Mouse (Mus musculus): Measurements from ENCODE around the gene Zfr.
"Not testable (repeated sequence)": the region's sequence is repeated elsewhere in the genome, so short reads cannot be mapped to it uniquely, and the experiment has no call there.

Gene Zfr

DNA sequence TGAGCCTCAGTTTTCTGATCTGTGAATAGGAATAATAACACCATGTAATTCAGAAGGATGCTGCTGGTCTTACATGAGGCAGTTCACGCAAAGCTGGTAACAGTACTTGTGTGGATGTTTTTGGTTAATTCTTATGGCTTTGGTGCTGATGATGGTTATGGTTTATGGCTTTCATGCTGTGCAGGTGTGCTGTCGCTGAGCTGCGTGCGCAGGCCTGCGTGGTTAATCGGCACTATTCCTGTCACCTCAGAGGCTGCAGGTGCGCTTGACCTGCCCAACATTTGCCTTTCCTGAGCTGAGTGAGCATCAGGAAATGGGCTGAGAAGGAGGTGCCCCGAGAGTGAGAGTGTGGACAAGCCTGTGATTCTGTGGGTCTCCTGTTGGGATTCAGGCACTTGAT is 98.5 kb downstream of the Zfr start:
- DNase-seq (ENCODE audit: low spot score), result no peak

DNA sequence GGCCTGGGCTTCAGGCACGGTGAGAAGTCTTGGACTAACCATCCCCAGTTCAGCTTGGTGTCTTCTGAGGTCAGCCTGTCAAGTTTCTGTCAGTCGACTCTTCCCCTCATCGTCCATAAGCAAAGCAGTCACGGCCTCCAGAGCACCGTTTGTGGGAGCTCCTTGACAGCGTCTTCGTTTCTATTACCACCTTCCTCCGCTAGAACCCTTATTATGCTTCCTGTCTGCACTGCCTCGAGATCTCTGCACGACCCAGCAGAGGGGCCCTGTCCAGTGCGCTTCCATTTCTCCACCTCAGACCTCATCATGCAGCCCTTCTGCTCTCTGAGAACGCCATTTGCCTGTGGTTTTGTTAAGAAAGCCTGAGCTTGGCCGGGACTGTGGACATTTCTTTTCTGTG is 99.2 kb downstream of the Zfr start:
- DNase-seq (ENCODE audit: low spot score), result no peak

GRCm38 (mm10) chr15:12217332-12217731 is 99.7 kb downstream of the Zfr start:
- not testable (repeated sequence) for DNase-seq (ENCODE audit: low spot score)

- no peak for DNase-seq (ENCODE audit: low spot score)
Measured at GRCm38 (mm10) chr15:12217849-12218248, 100.2 kb downstream of the Zfr start.

- DNase-seq (ENCODE audit: low spot score), result no peak
Measured at GRCm38 (mm10) chr15:12218583-12219382, 101.2 kb downstream of the Zfr start.

- no peak for DNase-seq (ENCODE audit: low spot score)
Measured at GRCm38 (mm10) chr15:12221131-12221530, 103.5 kb downstream of the Zfr start.

DNA sequence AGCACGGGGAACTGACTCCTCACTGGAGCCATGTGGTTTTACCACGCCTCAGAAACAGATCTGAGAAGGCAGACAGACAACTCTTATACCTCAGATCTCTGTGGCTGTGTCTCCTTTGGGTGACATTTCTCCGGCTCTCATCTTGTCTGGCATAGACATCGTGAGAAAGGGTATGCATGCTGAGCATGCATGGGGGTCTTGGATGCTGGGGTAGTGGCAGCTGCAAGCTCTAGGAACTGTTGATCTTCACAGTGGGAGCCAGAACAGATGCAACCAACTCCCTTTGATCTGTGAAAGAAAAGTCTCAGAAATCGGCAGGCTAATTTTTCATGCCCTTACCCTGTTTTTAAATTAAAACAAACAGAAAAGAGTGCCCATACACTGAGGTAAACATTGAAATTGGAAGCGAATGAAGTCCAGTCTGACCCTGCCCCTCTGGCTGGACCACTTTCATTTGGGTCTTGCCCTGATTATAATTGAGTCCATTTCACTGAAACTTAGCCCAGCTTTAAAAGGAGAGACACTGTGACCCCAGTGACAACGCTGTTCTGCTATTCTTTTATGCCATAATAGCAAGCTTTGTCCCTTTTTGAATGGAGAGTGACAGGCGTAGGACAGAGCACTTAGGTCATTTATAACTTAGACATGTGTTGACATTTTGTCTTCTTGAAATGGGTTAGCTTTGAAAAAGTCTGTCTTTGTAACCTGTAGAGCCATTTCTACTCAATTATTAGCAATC is 105.1 kb downstream of the Zfr start:
- no peak for DNase-seq (ENCODE audit: low spot score)

DNA sequence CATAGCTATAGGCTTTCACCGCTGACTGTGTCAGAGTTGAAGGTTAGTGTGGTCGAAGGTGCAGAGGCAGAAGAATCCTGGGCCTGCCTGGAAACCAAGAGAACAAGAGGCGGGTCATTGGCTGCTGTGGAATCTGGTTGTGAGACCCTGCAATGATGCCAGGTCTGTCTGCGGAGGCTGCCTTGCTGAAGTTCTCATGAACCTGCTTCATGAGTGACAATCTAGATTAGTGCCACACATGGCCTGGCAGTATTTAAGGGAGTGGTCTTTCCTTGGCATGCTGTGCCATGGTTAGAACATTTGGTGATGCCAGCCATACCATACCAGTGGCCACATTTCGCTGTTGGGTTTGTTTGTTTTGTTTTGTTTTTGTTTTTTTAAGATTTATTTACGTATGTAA is 105.8 kb downstream of the Zfr start:
- DNase-seq (ENCODE audit: low spot score), result no peak

DNA sequence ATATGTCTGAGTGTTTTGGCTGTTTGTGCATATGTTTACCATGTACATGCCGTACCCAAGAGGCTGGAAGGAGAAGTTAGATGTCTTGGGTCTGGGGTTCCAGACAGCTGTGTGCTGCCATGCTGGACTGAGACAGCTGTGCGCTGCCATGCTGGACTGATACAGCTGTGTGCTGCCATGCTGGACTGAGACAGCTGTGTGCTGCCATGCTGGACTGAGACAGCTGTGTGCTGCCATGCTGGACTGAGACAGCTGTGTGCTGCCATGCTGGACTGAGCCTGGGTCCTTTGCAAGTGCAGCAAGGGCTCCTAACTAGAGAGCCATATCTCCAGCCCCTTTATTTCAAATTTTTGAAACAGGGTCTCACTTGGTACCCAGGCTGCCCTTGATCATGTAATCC is 106.6 kb downstream of the Zfr start:
- DNase-seq (ENCODE audit: low spot score), result no peak

DNA sequence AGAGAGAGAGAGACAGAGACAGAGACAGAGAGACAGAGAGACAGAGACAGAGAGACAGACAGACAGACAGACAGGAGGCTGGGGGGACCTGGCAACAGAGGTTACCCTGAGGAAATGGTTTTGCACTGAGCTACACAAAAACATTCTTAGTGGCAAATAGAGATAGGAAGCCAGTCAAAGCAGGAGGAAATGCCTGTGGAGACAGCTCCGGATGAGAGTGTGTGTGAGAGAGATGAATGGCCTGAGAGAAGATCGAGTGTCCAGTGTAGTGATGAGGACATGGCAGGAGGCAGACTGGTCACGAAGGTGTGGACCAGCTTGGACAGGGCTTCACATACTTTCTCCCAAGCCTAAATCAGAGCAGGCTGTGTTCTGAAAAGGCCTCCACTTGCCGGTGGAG is 107.4 kb downstream of the Zfr start:
- no peak for DNase-seq (ENCODE audit: low spot score)

DNA sequence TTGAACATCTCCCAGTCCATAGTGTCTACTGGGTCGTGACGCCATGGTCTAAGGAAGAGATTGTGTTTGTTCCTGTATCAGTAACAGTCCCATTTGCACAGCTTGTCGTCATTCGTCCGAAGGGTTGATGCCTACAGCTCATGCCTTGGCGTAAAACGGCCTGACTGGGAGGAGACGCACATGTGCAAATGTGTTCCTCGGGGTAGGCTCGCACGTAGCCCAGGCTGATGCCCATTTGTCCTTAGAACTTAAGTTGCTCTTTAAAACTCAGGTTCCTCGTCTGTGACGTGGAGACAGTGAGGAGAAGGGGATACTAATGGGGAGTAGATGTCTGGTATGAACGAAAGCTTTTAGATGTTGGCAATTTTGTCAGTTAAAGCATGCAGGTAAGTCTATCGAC is 109.3 kb downstream of the Zfr start:
- no peak for DNase-seq (ENCODE audit: low spot score)

DNA sequence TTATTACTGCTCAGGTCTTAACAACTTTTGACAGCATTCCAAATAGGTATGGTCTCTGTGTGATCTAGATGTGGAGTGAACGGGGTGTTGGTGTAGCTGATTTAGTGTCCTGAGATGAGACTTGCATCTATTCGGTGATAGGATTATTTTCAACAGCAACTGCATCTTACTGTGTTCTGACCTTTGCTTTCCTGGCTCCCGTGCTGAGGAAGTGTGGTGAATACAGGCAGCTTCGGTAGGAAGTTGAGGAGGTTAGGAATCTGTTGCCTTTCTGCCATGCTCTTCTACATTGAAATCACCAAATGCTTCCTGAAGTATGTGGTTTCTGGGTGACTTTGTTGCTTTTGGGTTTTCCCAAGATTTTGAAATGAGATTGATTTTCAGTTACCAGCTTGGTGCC is 109.7 kb downstream of the Zfr start:
- no peak for DNase-seq (ENCODE audit: low spot score)

DNA sequence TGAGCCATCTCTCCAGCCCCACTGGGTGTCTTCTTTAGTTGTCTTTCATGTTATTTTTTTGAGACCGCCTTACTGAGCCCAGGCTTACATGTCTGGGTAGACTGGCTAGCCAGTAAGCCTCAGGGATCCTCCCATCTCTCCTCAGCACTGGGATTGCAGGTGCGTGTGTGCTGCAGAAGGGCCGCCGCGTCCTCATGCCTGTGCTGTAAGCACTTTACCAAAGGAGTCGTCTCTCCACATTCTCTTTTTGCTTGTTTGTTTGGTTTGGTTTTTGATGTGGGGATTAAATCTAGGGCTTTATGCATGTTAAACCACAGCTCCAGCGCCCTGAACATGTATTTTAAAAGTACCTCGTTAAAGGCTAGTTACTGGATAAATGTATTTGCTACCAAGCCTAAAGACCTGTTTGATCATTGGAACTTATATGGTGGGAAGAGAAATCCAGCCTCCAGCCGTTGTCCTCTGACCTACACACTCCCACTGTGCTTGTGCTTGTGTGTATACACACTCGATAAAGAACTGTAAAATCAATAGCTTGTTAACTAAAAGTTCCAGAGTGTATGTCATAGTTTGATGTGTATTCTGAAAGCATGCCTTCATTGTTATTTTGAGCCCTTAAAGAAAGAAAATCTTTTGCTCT is 112.1 kb downstream of the Zfr start:
- DNase-seq (ENCODE audit: low spot score), result no peak

DNA sequence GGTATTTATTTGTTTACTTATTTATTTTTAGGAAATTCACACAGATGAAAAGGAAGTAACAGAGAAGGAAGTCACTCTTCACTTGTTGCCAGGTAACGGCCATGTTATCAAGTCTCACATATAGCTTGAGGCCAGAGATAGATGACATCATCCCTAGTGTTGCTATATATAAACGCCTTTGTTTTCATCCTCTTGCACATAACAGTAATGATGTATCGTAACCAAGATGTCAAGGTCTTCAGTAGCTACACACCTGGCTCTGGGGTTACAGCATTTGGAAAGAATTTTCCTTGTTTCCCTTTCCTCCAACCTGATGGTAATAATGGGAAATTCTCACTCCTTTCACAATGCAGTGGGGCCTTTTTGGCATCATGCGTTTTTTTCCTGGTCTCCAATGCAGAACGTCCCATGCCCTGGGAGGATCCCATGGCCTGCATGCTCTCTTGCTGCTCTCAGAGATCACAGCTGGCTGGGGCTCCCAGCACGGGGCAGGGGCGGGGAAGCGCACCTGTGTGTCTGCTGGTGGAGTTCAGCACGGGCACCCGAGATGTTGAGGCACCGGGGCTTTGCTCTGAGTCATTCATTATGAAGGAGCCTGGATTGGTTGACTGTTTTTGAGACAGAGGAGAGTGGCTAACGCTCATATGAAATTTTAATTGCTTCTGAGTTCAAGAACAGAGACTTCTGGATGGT is 112.8 kb downstream of the Zfr start:
- DNase-seq (ENCODE audit: low spot score), result no peak

- DNase-seq (ENCODE audit: low spot score), result no peak
Measured at GRCm38 (mm10) chr15:12231462-12231861, 113.8 kb downstream of the Zfr start.

GRCm38 (mm10) chr15:12232429-12232828 is 114.8 kb downstream of the Zfr start:
- no peak for DNase-seq (ENCODE audit: low spot score)

DNA sequence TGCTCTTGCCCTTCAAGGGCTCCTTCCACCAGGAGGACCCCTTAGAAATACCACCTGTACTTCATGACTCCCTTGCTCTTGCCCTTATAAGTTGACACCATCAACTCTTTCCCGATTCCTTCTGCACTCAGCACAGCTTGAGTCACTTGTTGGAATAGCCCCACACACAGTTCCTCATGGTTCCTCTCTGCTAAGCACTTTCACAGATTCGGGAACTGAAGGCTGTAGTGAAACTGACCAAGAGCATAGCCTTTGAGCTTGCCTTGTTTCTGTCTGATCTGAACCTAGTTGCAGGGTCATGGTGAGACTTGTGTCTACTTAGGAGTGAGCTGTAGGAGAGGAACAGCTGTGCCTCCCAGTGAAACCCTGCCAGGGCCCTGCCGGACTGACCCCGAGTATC is 115.4 kb downstream of the Zfr start:
- DNase-seq (ENCODE audit: low spot score), result no peak

Measured in urinary bladder, postnatal 25 days (tissue).